Mouse (Mus musculus) cerebral cortex, adult 2 months (tissue): ENCODE data around the gene Tgm4.

Experiments
- whole genome bisulfite sequencing: fragments of 180-500 bp; shearing (Covaris S2); methylation state at CpG from one replicate; pipeline ENCODE4 v1.1.7; 2018; 5-methylcytosine and 5-hydroxymethylcytosine counted together

Gene Tgm4

DNA sequence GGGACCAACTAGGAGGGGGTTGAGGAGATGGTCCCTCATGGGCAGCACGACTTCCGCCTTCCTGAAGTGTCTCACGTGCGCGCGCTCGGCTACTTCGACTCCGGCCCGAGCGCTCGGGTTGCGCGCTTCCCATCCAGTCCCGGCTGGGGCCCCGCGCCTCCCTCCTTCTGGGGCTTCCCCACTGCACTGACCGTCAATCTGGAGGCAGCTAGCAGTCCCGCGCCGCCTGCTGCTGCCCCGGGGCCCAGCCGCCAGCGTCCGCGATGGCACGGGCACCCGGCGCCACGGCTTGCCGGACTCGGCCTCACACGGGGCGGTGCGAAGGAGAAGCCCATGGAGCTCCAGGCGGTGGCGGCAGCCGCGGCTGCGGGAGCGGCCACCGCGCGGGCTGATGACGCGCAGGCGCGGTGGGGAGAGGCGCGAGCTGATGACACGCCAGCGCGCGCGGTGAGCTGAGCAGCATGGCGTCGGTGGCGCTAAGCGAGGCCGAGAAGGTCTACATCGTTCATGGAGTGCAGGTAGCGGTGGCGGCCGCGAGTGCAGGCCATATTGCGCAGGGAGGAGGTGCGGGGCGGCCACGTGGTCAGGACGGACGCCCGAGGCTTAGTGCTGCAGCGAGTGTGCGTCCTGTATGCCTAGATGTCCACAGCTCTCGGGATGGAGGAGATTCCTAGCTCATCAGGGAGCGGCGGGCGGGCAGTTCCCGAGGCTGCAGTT lies 78.4 kb downstream of the Tgm4 start, which contains the start of the genes Zdhhc3 and Exosc7:
TSS of gene Zdhhc3 (minus strand) at position 401 of the 717 bp plus-strand sequence.
TSS of gene Exosc7 (plus strand) at position 411 of the 717 bp plus-strand sequence.
- under 1% methylated on average over 79 of the region's 79 CpGs for WGBS

DNA sequence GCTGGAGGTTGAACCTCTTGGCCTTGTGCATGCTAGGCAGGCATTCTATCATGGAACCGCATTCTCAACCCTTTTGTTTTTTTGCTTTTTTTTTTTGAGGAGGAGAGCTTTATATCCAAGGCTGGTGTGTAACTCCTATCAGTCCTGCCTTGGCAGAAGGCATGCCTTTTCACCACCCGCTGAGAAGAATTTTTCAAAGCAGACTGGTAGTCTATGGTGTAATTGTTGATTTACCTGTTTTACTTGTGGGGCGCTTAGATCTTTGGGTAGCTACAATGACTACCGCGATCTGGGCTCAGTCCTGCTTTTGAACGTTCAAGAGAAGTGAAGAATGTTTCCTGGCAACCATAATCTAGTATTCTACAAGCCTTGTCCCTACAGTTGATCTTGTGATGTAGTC lies 79.4 kb downstream of the Tgm4 start:
- 47% methylated on average over 6 of the region's 6 CpGs for WGBS

DNA sequence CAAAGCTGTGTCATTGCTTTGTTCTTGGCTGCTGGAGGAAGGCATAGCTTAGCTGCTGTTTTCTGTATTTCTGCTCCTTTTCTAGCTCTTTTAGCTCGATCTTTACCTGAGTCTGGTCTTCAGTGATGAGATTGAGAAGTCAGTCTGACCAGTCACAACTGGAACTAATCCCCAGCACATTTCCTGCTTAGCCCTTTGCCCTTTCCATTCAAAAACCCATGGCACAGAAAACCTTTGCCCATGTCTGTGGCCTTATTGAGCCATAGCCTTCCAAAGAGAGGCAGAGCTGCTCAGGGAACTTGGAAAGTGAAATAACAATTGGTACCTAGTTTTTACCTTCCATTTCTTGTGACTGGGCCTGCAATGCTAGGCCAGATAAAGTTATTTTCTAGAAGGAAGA lies 81.0 kb downstream of the Tgm4 start:
- 90% methylated on average over 1 of the region's 1 CpGs for WGBS
